Mouse (Mus musculus): ENCODE results near the gene Adamts12.

- no peak for TF ChIP-seq CTCF (IDR thresholded peaks at IDR 0.05; ENCODE audit: borderline replicate concordance, control insufficient read depth, extremely low read depth, insufficient read depth, low read length, poor library complexity)
- no peak for TF ChIP-seq POLR2A (IDR thresholded peaks at IDR 0.05; ENCODE audit: control insufficient read depth, extremely low read depth, insufficient read depth, low read length, poor library complexity)
Measured at GRCm38 (mm10) chr15:11283171-11283570, 218.6 kb downstream of the Adamts12 start.

Measured in thymus, adult 2 months (tissue).